Mouse (Mus musculus): ENCODE results near the gene Ace.

DNA sequence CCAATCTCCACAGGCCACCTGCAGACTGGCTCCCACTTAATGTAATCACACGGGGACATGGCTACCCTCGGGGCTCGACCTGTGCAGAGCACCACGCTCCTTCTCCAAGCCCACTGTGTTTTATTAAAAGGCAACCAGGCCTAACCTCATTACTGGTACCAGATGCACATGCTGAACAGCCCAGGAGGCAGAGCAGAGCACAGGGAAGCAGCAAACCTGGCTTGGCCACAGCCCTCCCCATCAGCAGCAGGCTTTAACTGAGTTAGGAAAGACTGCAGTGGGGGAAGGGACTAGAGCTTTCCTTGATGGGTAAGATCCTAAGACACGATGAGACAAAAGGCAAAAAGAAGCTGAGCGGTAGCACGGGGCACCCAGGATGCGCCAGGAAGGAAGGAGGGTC is 25.8 kb upstream of the Ace start:
- TF ChIP-seq POLR2A (IDR thresholded peaks at IDR 0.05; ENCODE audit: insufficient read length, low read depth) (no peak), TCF12 (IDR thresholded peaks at IDR 0.05; ENCODE audit: insufficient read depth, poor library complexity, severe bottlenecking) (no peak), SRF (IDR thresholded peaks at IDR 0.05; ENCODE audit: control insufficient read depth, insufficient read length, low read depth) (no peak), USF1 (IDR thresholded peaks at IDR 0.05; ENCODE audit: low read depth) (no peak), CEBPB (IDR thresholded peaks at IDR 0.05; ENCODE audit: insufficient read depth, poor library complexity, severe bottlenecking) (no peak), MYOD1 (IDR thresholded peaks at IDR 0.05; ENCODE audit: control insufficient read depth in 1 of 3, insufficient read length in 2 of 3, low read depth in 2 of 3) (no peak), MAX (IDR thresholded peaks at IDR 0.05; ENCODE audit: low read depth) (no peak), E2F4 (IDR thresholded peaks at IDR 0.05; ENCODE audit: insufficient read depth) (no peak), POLR2AphosphoS2 (IDR thresholded peaks at IDR 0.05; ENCODE audit: insufficient read length, low read depth) (no peak)
